Mouse (Mus musculus) liver, adult 2 months (tissue): ENCODE measurements at regions not wholly inside any gene's neighbourhood (a gene's known extent, or its start where the extent isn't known, plus 50 kb on each side); places are given as distances from the start of the nearest gene placed in this dataset.

Experiments
- CTCF ChIP-seq: fragments of 200-500 bp; IDR thresholded peaks from 2 replicates; pipeline ENCODE4 v1.5.1; 2011; ENCODE audit warnings: low read depth, low read length, control low read depth
- POLR2A ChIP-seq: fragments of 200-500 bp; IDR thresholded peaks from 2 replicates; pipeline ENCODE4 v1.6.1; 2011; ENCODE audit warnings: low read length, control low read depth; ENCODE audit not compliant: insufficient read depth; ENCODE audit errors: extremely low read depth

DNA sequence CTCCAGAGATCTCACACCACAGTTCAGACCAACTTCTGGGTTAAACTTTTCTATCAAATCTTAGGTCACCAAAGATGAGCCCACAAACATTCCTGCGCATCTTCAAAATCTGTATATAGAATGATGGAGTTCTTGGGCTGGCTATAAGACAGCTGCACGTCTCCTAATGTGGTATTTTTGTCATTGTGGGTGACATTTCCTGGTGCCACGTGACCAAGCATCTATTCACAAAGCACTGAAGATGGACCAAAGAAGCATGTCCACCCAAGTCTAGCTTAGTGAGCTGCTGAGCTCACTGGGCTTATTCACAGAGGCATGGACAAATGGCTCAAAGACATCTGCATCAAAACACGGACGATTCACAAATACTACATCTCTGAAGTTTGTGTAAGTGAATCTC is 72.8 kb upstream of the Itgb1 start:
- TF ChIP-seq CTCF = no peak
- no peak for TF ChIP-seq POLR2A
